Mouse (Mus musculus): Measurements from ENCODE around the gene Fam13a. TPM values are rescaled to one million over a fixed set of nuclear protein-coding genes. Genes with fewer than 3 reads are reported as not detected.

Fam13a gene
- total and polyA plus RNA-seq, 2 experiments from 2014 or later: 9.5 to 12.4 TPM

DNA sequence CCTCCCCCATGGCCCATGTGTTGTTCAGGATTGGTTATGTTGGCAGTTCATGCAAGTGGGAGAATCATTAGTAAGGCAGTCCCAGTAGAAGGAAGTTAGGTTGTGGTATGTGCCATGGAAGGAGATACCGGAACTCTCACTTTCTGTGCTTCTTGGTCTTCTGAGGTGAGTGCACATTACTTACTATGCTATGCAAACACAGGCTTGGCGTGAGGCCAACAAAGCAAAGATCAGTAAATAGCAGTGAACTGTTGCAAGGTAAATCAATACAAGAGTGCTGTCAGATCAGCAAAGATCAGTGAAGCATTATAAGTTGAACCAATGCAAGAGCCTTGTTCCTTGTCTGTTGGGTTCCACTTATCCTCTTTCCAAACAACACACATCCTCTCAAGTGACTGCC, 28.9 kb upstream of the Fam13a start:
- H3K27me3 ChIP-seq (ENCODE audit: control insufficient read depth, insufficient read depth, low read length): no peaks in the 10 kb centered on the region
- WGBS: 75% methylated on average over 2 of the region's 2 CpGs
- no peak overlapping the region for H3K4me3 ChIP-seq (ENCODE audit: low read depth, low read length)
- no peak for DNase-seq (ENCODE audit: low spot score)
- H3K9ac ChIP-seq (replicated peaks; ENCODE audit: low read depth, low read length): no peak overlapping the region
- H3K36me3 ChIP-seq (replicated peaks; ENCODE audit: control insufficient read depth, insufficient read depth, low read length): no peaks in the 10 kb centered on the region
- H3K9me3 ChIP-seq (replicated peaks; ENCODE audit: control insufficient read depth, low read length): no peaks in the 10 kb centered on the region
- no peaks in the 10 kb centered on the region; the same call in 1 of the 2 replicates for H3K4me1 ChIP-seq (ENCODE audit: control insufficient read depth, insufficient read depth)
- no peak overlapping the region for H3K27ac ChIP-seq (ENCODE audit: low read depth)
- H3K4me2 ChIP-seq (ENCODE audit: low read depth, low read length): no peak overlapping the region
- no peak for ATAC-seq (ENCODE audit: insufficient read depth, low read depth)
- TF ChIP-seq EP300 (IDR thresholded peaks at IDR 0.05; ENCODE audit: low read depth): no peak
- no peak for TF ChIP-seq CTCF (IDR thresholded peaks at IDR 0.05; ENCODE audit: low read depth)

- H3K27me3 ChIP-seq (ENCODE audit: control insufficient read depth, insufficient read depth, low read length): no peaks in the 10 kb centered on the region
- no peak overlapping the region for H3K9ac ChIP-seq (replicated peaks; ENCODE audit: low read depth, low read length)
- no peaks in the 10 kb centered on the region for H3K4me1 ChIP-seq (ENCODE audit: control insufficient read depth, insufficient read depth)
- H3K36me3 ChIP-seq (replicated peaks; ENCODE audit: control insufficient read depth, insufficient read depth, low read length): no peaks in the 10 kb centered on the region
- H3K4me2 ChIP-seq (ENCODE audit: low read depth, low read length): no peak overlapping the region
- DNase-seq (ENCODE audit: low spot score): no peak
- H3K4me3 ChIP-seq (ENCODE audit: low read depth, low read length): no peak overlapping the region
- H3K27ac ChIP-seq (ENCODE audit: low read depth): no peak overlapping the region
- ATAC-seq (ENCODE audit: insufficient read depth, low read depth): no peak
- WGBS: 57% methylated on average over 1 of the region's 1 CpGs
- no peaks in the 10 kb centered on the region for H3K9me3 ChIP-seq (replicated peaks; ENCODE audit: control insufficient read depth, low read length)
- TF ChIP-seq CTCF (IDR thresholded peaks at IDR 0.05; ENCODE audit: low read depth) (no peak), EP300 (IDR thresholded peaks at IDR 0.05; ENCODE audit: low read depth) (no peak)
Measured at GRCm38 (mm10) chr6:59039719-59040118, 15.4 kb upstream of the Fam13a start.

DNA sequence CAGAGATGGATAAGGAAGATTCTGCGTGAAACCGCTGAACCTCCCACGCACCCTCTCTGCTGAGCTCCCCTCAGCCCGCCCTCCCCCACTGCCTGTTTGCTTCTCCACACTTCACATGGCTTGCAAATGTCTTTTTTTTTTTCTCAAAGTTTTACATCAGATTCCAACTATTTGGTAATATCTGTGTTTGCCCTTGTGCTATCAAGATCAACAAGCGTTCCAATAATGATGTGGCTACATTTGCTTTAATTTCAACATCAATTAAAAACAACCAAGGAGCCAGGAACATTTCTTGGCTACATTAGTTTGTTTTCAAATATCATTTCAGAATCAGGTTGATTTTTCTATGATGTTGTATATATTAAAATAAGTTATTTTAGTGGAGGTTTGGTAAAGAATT, 8.4 kb upstream of the Fam13a start:
- DNase-seq (ENCODE audit: low spot score) (no peak), ATAC-seq (ENCODE audit: insufficient read depth, low read depth) (no peak)
- Histone ChIP-seq H3K27ac (ENCODE audit: low read depth) (no peak overlapping the region), H3K4me3 (ENCODE audit: low read depth, low read length) (no peak overlapping the region), H3K4me1 (ENCODE audit: control insufficient read depth, insufficient read depth) (no peaks in the 10 kb centered on the region), H3K36me3 (replicated peaks; ENCODE audit: control insufficient read depth, insufficient read depth, low read length) (no peaks in the 10 kb centered on the region), H3K9ac (replicated peaks; ENCODE audit: low read depth, low read length) (no peak overlapping the region), H3K27me3 (ENCODE audit: control insufficient read depth, insufficient read depth, low read length) (no peaks in the 10 kb centered on the region), H3K4me2 (ENCODE audit: low read depth, low read length) (no peak overlapping the region), H3K9me3 (replicated peaks; ENCODE audit: control insufficient read depth, low read length) (no peaks in the 10 kb centered on the region)
- TF ChIP-seq CTCF (IDR thresholded peaks at IDR 0.05; ENCODE audit: low read depth) (no peak), EP300 (IDR thresholded peaks at IDR 0.05; ENCODE audit: low read depth) (no peak)
- WGBS: 74% methylated on average over 5 of the region's 5 CpGs

DNA sequence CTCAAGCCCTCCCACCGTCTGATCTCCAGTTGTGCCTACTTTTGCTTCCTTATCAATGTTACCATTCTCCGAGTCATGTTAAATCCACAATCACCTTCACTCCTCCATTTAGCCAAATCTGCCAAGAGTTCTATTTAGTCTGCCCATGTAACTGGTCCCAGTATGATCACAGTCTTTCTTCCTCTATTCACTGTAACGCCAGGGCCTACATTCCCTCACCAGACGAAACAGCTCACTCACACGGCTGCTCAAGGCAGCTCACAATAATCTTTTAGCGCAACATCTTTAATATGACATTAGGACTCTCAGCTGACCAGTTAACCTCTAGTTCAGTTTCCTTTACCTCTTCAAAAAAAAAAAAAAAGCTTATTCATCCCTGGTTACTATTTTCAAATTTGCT, 7.2 kb upstream of the Fam13a start:
- Histone ChIP-seq H3K27ac (ENCODE audit: low read depth) (no peak overlapping the region), H3K4me2 (ENCODE audit: low read depth, low read length) (no peak overlapping the region), H3K36me3 (replicated peaks; ENCODE audit: control insufficient read depth, insufficient read depth, low read length) (no peaks in the 10 kb centered on the region), H3K4me1 (ENCODE audit: control insufficient read depth, insufficient read depth) (no peaks in the 10 kb centered on the region), H3K9me3 (replicated peaks; ENCODE audit: control insufficient read depth, low read length) (no peaks in the 10 kb centered on the region), H3K9ac (replicated peaks; ENCODE audit: low read depth, low read length) (no peak overlapping the region), H3K27me3 (ENCODE audit: control insufficient read depth, insufficient read depth, low read length) (no peaks in the 10 kb centered on the region), H3K4me3 (ENCODE audit: low read depth, low read length) (no peak overlapping the region)
- DNase-seq (ENCODE audit: low spot score) (no peak), ATAC-seq (ENCODE audit: insufficient read depth, low read depth) (no peak)
- no peak for TF ChIP-seq EP300 (IDR thresholded peaks at IDR 0.05; ENCODE audit: low read depth)
- TF ChIP-seq CTCF (IDR thresholded peaks at IDR 0.05; ENCODE audit: low read depth): no peak
- 67% methylated on average over 6 of the region's 6 CpGs for WGBS

DNA sequence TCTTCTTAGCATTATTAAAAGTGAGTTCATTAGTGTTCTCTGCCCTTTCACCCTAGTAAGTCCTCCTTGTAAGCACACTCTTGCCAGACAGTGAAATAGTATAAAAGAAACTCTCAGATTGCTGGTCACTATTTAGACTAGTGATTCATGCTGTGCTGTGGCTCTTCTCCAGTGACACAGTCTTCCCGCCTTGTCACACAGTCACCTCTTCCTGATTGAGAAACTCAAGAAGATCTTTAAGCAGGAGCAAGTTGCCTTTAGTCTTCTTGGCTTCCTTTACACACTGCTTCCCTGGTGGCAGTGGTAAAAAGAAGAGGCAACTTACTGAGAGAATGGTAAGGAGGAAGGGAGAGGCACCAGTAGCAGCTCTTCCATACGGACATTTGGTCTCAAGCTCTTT, 6.3 kb upstream of the Fam13a start:
- no peaks in the 10 kb centered on the region for H3K9me3 ChIP-seq (replicated peaks; ENCODE audit: control insufficient read depth, low read length)
- no peak overlapping the region for H3K4me2 ChIP-seq (ENCODE audit: low read depth, low read length)
- no peak for ATAC-seq (ENCODE audit: insufficient read depth, low read depth)
- H3K27me3 ChIP-seq (ENCODE audit: control insufficient read depth, insufficient read depth, low read length): no peaks in the 10 kb centered on the region
- no peak for DNase-seq (ENCODE audit: low spot score)
- no peak for TF ChIP-seq CTCF (IDR thresholded peaks at IDR 0.05; ENCODE audit: low read depth)
- no peak for TF ChIP-seq EP300 (IDR thresholded peaks at IDR 0.05; ENCODE audit: low read depth)
- H3K4me3 ChIP-seq (ENCODE audit: low read depth, low read length): no peak overlapping the region
- H3K27ac ChIP-seq (ENCODE audit: low read depth): no peak overlapping the region
- 70% methylated on average over 2 of the region's 2 CpGs for WGBS
- no peak overlapping the region for H3K9ac ChIP-seq (replicated peaks; ENCODE audit: low read depth, low read length)
- H3K36me3 ChIP-seq (replicated peaks; ENCODE audit: control insufficient read depth, insufficient read depth, low read length): no peaks in the 10 kb centered on the region
- no peaks in the 10 kb centered on the region for H3K4me1 ChIP-seq (ENCODE audit: control insufficient read depth, insufficient read depth)

DNA sequence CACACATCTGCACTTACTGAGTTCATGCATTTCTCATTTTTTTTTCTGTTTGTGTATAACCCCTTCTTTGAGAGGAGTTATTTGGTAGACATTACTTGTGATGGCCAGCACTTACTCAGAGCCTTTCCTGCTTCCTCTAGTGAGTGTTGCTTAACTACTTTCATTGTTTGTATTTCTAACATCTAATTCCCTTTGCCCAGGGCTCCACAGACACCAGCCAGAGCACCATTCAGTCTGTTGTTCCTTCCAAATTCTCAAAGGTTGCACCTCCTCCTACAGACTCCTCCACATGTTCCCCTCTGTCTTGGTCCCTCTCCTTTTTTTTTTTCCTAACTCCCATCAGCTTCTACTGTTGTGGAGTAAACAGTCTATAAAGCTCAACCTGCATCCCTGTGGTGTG, 5.7 kb upstream of the Fam13a start:
- no peaks in the 10 kb centered on the region for H3K27me3 ChIP-seq (ENCODE audit: control insufficient read depth, insufficient read depth, low read length)
- H3K9me3 ChIP-seq (replicated peaks; ENCODE audit: control insufficient read depth, low read length): no peaks in the 10 kb centered on the region
- ATAC-seq (ENCODE audit: insufficient read depth, low read depth): no peak
- H3K9ac ChIP-seq (replicated peaks; ENCODE audit: low read depth, low read length): no peak overlapping the region
- no peak for TF ChIP-seq EP300 (IDR thresholded peaks at IDR 0.05; ENCODE audit: low read depth)
- no peak for TF ChIP-seq CTCF (IDR thresholded peaks at IDR 0.05; ENCODE audit: low read depth)
- no peak for DNase-seq (ENCODE audit: low spot score)
- H3K36me3 ChIP-seq (replicated peaks; ENCODE audit: control insufficient read depth, insufficient read depth, low read length): no peaks in the 10 kb centered on the region
- no peak overlapping the region for H3K27ac ChIP-seq (ENCODE audit: low read depth)
- H3K4me3 ChIP-seq (ENCODE audit: low read depth, low read length): no peak overlapping the region
- H3K4me1 ChIP-seq (ENCODE audit: control insufficient read depth, insufficient read depth): no peaks in the 10 kb centered on the region
- H3K4me2 ChIP-seq (ENCODE audit: low read depth, low read length): no peak overlapping the region

All from heart, postnatal 0 days (tissue).